Mouse (Mus musculus) left cerebral cortex, adult 2 months (tissue): ENCODE measurements around the gene Lrrfip2. TPM values are rescaled to one million over a fixed set of nuclear protein-coding genes. Genes with fewer than 3 reads are reported as not detected.
A peak's percentile ranks its signal among the peaks of the same experiment; 100 is the strongest.

Experiments
- DNase-seq, 2 experiments: peaks; one replicate each; pipeline ENCODE4 v3.0.0; 2021 to 2022; ENCODE audit warnings: low spot score in 2 of 2, mixed read lengths in 1 of 2; ENCODE audit errors: extremely low spot score in 1 of 2
- H3K27ac ChIP-seq: fragments of 200-600 bp; 2 replicates; pipeline ENCODE4 v1.8.1; 2022
- H3K4me3 ChIP-seq: fragments of 200-600 bp; 2 replicates; pipeline ENCODE4 v1.8.1; 2022
- CTCF ChIP-seq: fragments of 200-600 bp; IDR thresholded peaks from 2 replicates; pipeline ENCODE4 v1.8.1; 2022; ENCODE audit warnings: antibody characterized with exemption, mild to moderate bottlenecking, moderate library complexity
- intact Hi-C: fragments of 180-260 bp; cut with DNase I; formaldehyde crosslinking; loops from one replicate; pipeline ENCODE4 v1.15.1; 2025
- long read RNA-seq, 2 experiments: library from polyadenylated mRNA; stranded (forward); transcript quantifications; one replicate each; pipeline ENCODE4 v2.0.0; 2021; ENCODE audit warnings: borderline mapping rate in 2 of 2
- total RNA-seq, 2 experiments: library from RNA; stranded (reverse); gene quantifications; 2 replicates each; pipeline ENCODE4 v1.2.3; 2021

Lrrfip2 gene
- total RNA-seq: 10 to 100 TPM; 41.2 to 42.3 TPM
- long read RNA-seq, experiment 1, transcript Lrrfip2-205 (15 exons, 1,839 nt): major isoform, 5 of 44 reads
- long read RNA-seq, experiment 1, partial matches to known transcripts: 2 of 44 reads
- long read RNA-seq, experiment 1, other reads (novel, unspliced or antisense): 34 of 44 reads
- long read RNA-seq, experiment 2, partial matches to known transcripts: 4 of 25 reads
- long read RNA-seq, experiment 2, other reads (novel, unspliced or antisense): 18 of 25 reads

DNA sequence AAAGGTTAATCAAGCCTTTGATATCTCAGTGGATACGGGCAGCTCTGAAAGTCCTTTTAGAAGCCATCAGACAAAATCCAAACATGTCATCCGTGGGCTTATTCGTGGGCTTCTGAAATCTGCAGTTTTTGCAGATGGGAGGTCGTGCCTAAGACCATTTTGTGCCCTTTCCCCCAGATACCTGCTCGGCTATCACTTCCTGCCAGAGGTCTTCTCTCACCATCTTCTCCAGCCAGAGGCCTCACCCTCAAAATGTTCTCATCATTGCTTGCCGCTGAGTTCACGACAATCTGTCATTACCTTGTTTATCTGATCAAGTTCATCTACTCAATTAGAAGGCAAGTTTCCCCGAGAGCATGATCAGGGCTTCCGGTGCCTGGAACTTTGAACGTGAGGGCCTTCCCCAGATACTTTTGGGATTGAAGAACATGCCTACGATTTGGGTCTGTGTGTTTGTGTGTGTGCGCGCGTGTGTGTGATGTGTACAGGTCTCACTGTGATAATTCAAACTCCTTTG, at the start of gene Lrrfip2:
Lrrfip2 (plus strand) TSS at position 467 of the 517 bp plus-strand sequence.
- peak within 1 kb of the TSS; percentile 87 for H3K27ac ChIP-seq
- DNase-seq: no peak
- TF ChIP-seq CTCF: no peak
- H3K4me3 ChIP-seq: peak within 1 kb of the TSS; percentile 85
- intact Hi-C loops: loop anchor here (5.0 kb wide), 1 partner anchor 90 kb away; no protein-coding TSS in a partner anchor

DNA sequence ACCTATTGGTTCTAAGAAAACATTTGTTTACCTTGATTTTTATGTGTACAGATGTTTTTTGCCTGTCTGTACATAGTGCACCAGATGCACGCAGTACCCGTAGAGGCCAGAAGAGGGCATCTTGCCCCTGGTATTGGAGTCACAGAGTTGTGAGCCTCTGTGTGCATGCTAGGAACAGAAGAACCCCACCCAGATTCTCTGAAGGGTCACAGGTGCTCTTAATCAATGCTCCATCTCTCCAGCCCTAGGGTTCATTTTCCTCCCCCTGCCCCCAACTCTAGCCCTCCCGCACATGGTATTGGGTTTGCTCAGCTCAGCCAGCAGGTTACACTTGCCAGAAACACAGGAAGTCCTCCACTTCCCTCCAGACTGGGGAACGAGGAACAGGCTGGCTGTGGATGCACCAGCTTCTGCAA, 46.8 kb upstream of the Lrrfip2 start:
- DNase-seq: no peak
- intact Hi-C loops: no loop called here
- no peak overlapping the region for H3K4me3 ChIP-seq
- peak; percentile 66 for TF ChIP-seq CTCF
- H3K27ac ChIP-seq: no peak overlapping the region

DNA sequence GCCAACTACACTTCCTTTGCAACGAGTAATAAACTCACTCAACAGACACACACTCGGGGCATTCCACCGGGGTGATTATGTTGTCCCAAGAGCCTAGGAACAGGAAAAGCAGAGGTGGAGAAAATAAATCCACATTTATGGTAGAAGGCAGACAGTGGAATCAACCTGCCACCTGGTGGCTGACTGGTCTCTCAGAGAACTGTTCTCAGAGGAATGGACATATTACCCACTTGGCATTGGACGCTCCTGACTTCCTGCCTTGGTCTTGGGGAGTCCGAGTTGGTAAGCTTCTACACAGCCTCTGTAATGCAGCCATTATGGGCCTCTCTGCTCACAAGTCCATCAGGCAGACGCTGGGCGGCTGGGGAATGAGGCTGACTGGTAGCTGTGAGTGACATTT, 45.2 kb upstream of the Lrrfip2 start:
- Histone ChIP-seq H3K4me3 (no peak overlapping the region), H3K27ac (no peak overlapping the region)
- intact Hi-C loops: loop anchor here (1.0 to 2.0 kb wide), 2 partner anchors 75 to 149 kb away; no protein-coding TSS in a partner anchor
- peak; percentile 31 to 32 for DNase-seq
- peak; percentile 65 for TF ChIP-seq CTCF

DNA sequence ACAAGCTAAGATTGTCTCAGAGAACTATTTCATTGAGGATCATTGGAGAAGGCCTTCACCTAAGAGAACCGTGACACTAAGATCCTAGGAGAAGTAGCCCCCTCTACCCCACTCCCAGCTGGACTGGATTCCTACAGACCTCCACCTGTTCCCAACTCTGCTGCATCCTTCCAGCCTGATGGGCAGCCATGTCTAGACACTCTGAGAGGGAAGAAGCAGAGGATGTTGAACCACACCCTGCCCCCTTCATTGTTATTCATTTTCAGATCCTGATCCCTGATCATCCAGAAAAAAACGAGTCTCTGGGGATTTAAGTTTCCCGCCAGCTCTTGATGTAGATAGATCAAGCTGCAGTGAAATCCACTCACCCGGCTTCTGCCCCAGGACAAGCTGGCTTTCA, 44.4 kb upstream of the Lrrfip2 start:
- intact Hi-C loops: loop anchor here (1.0 to 2.0 kb wide), 2 partner anchors 76 to 150 kb away; no protein-coding TSS in a partner anchor
- TF ChIP-seq CTCF: no peak
- DNase-seq: no peak
- Histone ChIP-seq H3K4me3 (no peak overlapping the region), H3K27ac (no peak overlapping the region)

DNA sequence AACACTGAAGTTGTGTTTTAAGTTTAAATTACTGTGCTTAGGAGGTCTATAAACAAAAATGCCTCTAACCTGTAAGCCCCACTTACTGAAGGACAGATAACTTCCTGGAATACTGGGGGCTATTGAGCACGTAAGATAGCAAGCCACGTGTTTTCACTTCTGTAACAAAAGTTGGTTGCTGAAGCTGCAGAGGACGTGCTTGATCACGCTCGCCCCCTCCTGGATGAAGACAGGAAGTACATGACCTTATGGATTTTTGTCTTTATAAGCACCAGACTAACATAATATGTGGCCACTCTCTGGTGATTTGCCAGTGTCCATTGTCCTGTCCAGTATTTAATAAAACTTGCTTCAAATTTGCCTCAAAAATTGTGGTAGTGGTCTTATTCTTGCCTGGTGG, 39.6 kb upstream of the Lrrfip2 start:
- DNase-seq: no peak
- Histone ChIP-seq H3K27ac (no peak overlapping the region), H3K4me3 (no peak overlapping the region)
- peak; percentile 60 for TF ChIP-seq CTCF
- intact Hi-C loops: no loop called here

DNA sequence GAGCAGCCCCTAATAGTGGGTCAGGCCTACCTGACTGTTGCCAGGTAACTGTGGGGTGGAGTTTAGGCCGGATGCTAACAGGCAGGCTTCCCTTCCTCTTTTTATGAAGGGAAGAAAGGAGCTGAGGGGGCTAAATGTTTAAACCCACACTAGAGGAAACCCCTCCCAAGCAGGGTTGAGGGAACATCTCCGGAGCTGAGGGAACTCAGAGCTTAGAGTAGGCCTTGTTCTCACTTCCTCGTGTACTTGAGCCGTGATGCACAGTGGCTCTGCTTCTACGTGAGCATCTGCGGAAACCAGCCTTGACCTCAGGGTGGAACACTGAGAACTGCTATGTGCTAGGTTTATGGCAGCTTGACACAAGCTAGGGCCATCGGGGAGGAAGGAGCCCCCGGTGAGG, 36.6 kb upstream of the Lrrfip2 start:
- intact Hi-C loops: no loop called here
- TF ChIP-seq CTCF: no peak
- H3K4me3 ChIP-seq: no peak overlapping the region

DNA sequence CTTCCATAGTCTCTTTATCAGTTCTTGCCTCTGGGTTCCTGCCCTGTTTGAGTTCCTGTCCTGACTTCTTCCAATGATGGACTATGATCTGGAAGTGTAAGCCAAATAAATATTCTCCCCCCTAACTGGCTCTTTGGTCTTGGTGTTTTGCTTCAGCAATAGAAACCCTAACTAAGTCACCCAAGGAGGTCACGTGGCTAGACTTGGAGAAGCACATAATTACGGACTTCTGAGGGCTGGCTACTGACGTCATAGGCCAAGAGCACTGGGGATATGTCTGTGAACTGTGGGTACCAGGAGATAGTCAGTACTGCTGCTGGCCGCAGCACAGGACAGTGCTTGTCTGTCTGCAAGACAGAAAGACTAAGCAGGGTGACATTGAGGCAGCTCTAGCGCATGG, 35.6 kb upstream of the Lrrfip2 start:
- no peak for TF ChIP-seq CTCF
- no peak for DNase-seq
- no peak overlapping the region for H3K4me3 ChIP-seq
- no peak overlapping the region for H3K27ac ChIP-seq
- intact Hi-C loops: no loop called here

More for the DNA sequence above, 36.6 kb upstream of the Lrrfip2 start:
- no peak for DNase-seq
- no peak overlapping the region for H3K27ac ChIP-seq

DNA sequence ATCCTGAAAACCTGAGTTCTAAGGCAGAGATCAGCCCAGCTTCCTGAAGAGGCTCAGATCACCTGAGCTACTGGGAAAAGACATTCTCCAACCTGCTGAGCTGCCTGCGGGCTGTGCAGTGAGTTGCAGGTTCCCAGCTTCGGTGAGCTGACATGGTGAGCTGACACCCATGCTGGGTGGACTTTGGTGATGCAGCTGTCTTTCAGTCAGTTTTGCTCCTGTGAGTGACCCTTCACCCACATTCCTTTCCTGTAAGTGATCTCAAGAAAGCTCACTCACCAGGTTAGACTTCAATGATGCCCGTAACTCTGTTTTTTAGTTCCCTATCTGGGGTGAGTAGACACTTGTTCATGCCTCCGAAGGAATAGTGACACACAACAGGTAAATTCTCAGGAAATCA, 32.1 kb upstream of the Lrrfip2 start:
- intact Hi-C loops: no loop called here
- no peak overlapping the region for H3K4me3 ChIP-seq
- H3K27ac ChIP-seq: no peak overlapping the region
- no peak for TF ChIP-seq CTCF
- DNase-seq: no peak

DNA sequence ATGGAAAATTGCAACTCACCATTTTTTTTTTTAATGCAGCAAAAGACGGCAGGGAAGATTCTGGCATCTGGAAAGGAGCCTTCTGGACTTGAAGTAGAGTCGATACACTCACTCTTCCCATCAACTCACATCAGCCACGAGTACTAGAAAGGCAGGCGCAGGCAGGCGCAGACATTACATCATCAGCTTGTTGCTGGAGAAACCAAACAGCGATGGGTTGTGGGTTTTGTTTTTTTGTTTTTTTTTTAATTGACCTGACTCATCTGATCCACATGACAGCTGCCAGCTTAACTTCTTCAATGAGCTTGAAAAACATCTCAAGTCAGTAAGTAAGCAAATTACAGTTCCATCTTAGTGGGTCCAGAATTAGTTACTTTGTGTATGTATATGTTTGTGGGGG, 31.3 kb upstream of the Lrrfip2 start:
- Histone ChIP-seq H3K27ac (no peak overlapping the region), H3K4me3 (no peak overlapping the region)
- intact Hi-C loops: no loop called here
- no peak for DNase-seq
- no peak for TF ChIP-seq CTCF

DNA sequence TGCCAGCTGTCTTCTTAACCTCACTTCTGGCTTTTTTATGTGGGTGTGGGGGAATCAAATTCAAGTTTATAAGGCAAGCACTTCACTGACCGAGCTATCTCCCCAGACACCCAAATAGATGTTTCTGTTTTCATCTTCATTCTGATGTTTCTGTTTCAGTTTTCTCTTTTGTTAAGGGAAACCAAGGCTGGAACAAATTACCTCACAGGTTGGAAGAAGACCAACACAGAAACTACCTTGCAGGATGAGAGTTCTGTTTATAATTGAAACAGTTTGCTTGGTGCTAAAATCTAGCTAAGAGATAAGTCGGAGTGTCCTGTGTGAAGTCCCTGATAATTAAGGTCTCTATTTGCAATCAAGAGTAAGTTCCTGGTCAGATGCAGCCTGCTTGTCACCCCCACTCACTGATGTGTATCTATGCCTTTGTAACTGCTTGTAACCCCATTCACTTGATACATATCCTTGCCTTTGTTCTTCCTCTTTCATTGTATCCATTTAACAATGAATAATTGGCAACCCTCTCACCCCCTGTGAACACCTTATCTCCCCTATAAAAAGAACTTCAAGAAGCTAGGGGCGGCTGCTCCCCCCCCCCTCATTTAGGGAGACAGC, 30.3 kb upstream of the Lrrfip2 start:
- no peak overlapping the region for H3K4me3 ChIP-seq
- no peak for TF ChIP-seq CTCF
- intact Hi-C loops: no loop called here

DNA sequence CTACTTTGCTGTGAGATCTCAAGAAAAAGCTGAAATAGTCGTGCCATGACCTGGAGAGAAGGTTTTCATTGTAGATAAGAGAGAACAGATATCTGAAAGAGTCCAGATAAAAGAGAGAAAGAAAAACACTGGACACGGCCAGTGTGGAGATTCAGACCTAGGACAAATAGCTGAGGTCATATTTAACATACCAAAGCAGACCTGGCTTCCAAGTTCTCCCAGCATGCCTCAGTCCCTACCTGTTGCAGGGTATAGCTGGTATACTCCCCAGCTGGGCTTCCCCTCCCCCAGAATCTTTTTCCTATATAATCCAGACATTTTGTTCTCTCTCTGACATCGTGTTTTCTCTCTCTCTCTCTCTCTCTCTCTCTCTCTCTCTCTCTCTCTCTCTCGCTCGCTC, 29.4 kb upstream of the Lrrfip2 start:
- Histone ChIP-seq H3K27ac (no peak overlapping the region), H3K4me3 (no peak overlapping the region)
- no peak for DNase-seq
- intact Hi-C loops: no loop called here
- no peak for TF ChIP-seq CTCF

More for the DNA sequence above, 30.3 kb upstream of the Lrrfip2 start:
- no peak overlapping the region for H3K27ac ChIP-seq
- no peak for DNase-seq

DNA sequence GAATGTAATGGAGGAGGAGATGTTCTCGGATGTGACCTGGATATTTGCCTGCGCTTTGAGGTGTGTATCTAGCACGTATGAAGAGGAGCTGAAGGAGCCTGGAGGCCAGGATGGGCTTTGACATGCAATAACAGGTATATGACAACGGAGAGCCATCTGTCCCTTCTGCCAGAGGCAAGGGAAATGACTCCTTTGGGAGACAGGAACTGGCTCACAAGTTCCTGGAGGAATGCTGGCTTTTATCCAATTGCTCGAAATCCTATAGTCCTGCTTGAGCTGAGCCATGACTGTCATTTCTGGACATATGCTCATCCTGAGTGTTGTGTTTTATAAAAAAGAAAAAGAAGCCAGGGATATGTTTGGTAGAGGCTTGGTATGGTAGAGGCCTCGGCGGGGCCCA, 28.5 kb upstream of the Lrrfip2 start:
- Histone ChIP-seq H3K4me3 (no peak overlapping the region), H3K27ac (no peak overlapping the region)
- intact Hi-C loops: no loop called here
- no peak for DNase-seq
- no peak for TF ChIP-seq CTCF
